Mouse (Mus musculus) cerebellum, adult 2 months (tissue): ENCODE measurements around the gene Znrf4.

Experiments used
- CTCF ChIP-seq: fragments of 200-500 bp; IDR thresholded peaks from 2 replicates; pipeline ENCODE4 v1.5.1; 2011; ENCODE audit warnings: low read depth, mild to moderate bottlenecking, control low read depth, low read length, moderate library complexity, borderline replicate concordance; ENCODE audit not compliant: insufficient read depth
- POLR2A ChIP-seq: fragments of 200-500 bp; IDR thresholded peaks from 2 replicates; pipeline ENCODE4 v1.6.1; 2011; ENCODE audit warnings: low read length, control low read depth, borderline replicate concordance; ENCODE audit not compliant: insufficient read depth

DNA sequence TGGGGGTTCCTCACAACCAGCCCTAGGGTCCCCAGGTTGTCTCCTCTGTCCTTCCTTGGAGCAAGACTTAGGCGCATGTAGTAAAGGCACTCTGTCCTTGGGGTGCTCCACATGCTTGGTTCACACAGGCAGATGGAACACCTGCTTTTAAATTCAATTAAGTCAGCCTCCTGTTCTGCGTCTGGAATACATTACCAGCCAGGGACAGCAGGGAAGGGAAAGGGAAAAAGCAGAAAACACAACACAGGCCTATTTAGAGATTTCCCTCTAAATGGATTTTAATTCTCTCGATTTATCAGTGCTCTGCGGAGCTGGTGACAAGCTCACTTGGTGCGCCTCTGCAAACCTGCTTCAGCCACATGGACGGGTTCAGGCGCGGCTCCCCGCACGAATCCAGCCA lies 6.8 kb downstream of the Znrf4 start:
- no peak for TF ChIP-seq POLR2A
- TF ChIP-seq CTCF = no peak
